Mouse (Mus musculus): ENCODE measurements at regions not wholly inside any gene's neighbourhood (a gene's known extent, or its start where the extent isn't known, plus 50 kb on each side); places are given as distances from the start of the nearest gene placed in this dataset.

DNA sequence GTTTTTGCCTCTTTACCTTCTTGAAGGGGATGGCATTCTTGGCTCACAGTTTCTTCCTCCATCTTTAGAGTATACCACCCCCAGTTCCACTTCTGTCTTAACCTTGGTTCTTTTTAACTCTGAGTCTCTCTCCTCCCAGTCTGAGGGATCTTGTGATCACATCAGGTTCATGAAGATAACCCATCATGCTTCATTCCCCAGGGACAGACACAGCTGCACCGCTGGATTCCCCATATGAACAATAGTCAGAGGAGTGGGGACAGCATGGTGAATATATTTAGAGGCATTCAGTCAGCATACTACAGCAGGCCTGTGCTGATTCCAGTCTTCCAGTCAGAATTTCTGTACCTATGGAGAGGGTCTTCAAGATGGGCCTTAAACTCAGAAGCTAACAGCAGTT, 103.1 kb downstream of the Cavin4 start:
- TF ChIP-seq POLR2A (IDR thresholded peaks at IDR 0.05; ENCODE audit: low read depth, low read length) (no peak), CTCF (IDR thresholded peaks at IDR 0.05; ENCODE audit: extremely low read depth, insufficient read depth, insufficient read length, insufficient replicate concordance) (no peak)

Data from spleen, adult 2 months (tissue).